In genomic region chr8:26553691-26554090, GRCm38 (mm10) we compare ENCODE assay signal across 14 mouse cellular contexts.
"Had no signal": no experiment of that assay in that cellular context is flagged by ENCODE, and none has a peak within 500 bp of the region (broad histone marks: within the 10 kb centered on the region; RNA-seq: fewer than 3 reads in every experiment).

No protein-coding gene starts in this region.

- H3K4me1 ChIP-seq: lung, embryonic 15.5 days; megakaryocyte, embryonic 14.5 days; midbrain, embryonic 15.5 days; stomach, embryonic 15.5 days had no signal

- H3K9me3 ChIP-seq: limb, embryonic 12.5 days; lung, embryonic 15.5 days; midbrain, embryonic 15.5 days; stomach, embryonic 15.5 days had no signal

- ATAC-seq: hindbrain, embryonic 16.5 days; midbrain, embryonic 15.5 days had no signal

- H3K36me3 ChIP-seq: limb, embryonic 12.5 days; lung, embryonic 15.5 days; midbrain, embryonic 15.5 days; stomach, embryonic 15.5 days had no signal

- H3K9ac ChIP-seq: limb, embryonic 12.5 days; lung, embryonic 15.5 days; midbrain, embryonic 15.5 days; stomach, embryonic 15.5 days had no signal

- H3K4me3 ChIP-seq: limb, embryonic 12.5 days; lung, embryonic 15.5 days; megakaryocyte, embryonic 14.5 days; midbrain, embryonic 15.5 days; stomach, embryonic 15.5 days had no signal

- H3K4me2 ChIP-seq: limb, embryonic 12.5 days; lung, embryonic 15.5 days; midbrain, embryonic 11.5 days; midbrain, embryonic 15.5 days; stomach, embryonic 15.5 days had no signal

- DNase-seq: kidney, adult 11 months; kidney, postnatal 10 days; lung, postnatal 14 days; right cerebral cortex, adult 18-20 months; right cerebral cortex, postnatal 25 days; thymus, postnatal 36 days had no signal

- H3K27ac ChIP-seq: limb, embryonic 12.5 days; lung, embryonic 15.5 days; macrophage; midbrain, embryonic 15.5 days; stomach, embryonic 15.5 days had no signal

- H3K27me3 ChIP-seq: limb, embryonic 12.5 days; lung, embryonic 15.5 days; megakaryocyte, embryonic 14.5 days; midbrain, embryonic 15.5 days; stomach, embryonic 15.5 days had no signal
